Mouse (Mus musculus) stomach, postnatal 0 days (tissue): Measurements from ENCODE around the gene Nsl1. TPM values are rescaled to one million over a fixed set of nuclear protein-coding genes. Genes with fewer than 3 reads are reported as not detected.

Experiments
- ATAC-seq: fragments of 200-750 bp; cut with Nextera tagmentation; 2 replicates; pipeline ENCODE4 v1.8.0; 2017; ENCODE audit not compliant: low FRiP score, low TSS enrichment
- DNase-seq: peaks from one replicate; pipeline ENCODE4 v3.0.0-alpha.2; 2016; ENCODE audit warnings: low spot score
- H3K27ac ChIP-seq: fragments of 300-500 bp; sonication (generic); replicated peaks from 2 replicates; pipeline ENCODE4 v1.5.1; 2014; ENCODE audit warnings: mild to moderate bottlenecking, control low read depth
- H3K27me3 ChIP-seq: fragments of 300-500 bp; sonication (generic); 2 replicates; pipeline ENCODE4 v1.6.1; 2014; ENCODE audit warnings: low read length; ENCODE audit not compliant: control insufficient read depth, insufficient read depth
- H3K36me3 ChIP-seq: fragments of 300-500 bp; sonication (generic); 2 replicates; pipeline ENCODE4 v1.6.1; 2014; ENCODE audit warnings: low read length, mixed read lengths; ENCODE audit not compliant: control insufficient read depth, insufficient read depth
- H3K4me1 ChIP-seq: fragments of 300-500 bp; sonication (generic); replicated peaks from 2 replicates; pipeline ENCODE4 v1.6.1; 2014; ENCODE audit warnings: antibody characterized with exemption; ENCODE audit not compliant: control insufficient read depth, insufficient read depth
- H3K4me2 ChIP-seq: fragments of 300-500 bp; sonication (generic); replicated peaks from 2 replicates; pipeline ENCODE4 v1.6.1; 2014; ENCODE audit warnings: low read depth, mild to moderate bottlenecking, control low read depth, moderate library complexity
- H3K4me3 ChIP-seq: fragments of 300-500 bp; sonication (generic); 2 replicates; pipeline ENCODE4 v1.5.1; 2014; ENCODE audit warnings: low read depth, low read length, control low read depth
- H3K9ac ChIP-seq: fragments of 300-500 bp; sonication (generic); 2 replicates; pipeline ENCODE4 v1.6.1; 2014; ENCODE audit warnings: mild to moderate bottlenecking, low read length, control low read depth, mixed read lengths
- H3K9me3 ChIP-seq: fragments of 300-500 bp; sonication (generic); 2 replicates; pipeline ENCODE4 v1.6.1; 2016; ENCODE audit warnings: low read length; ENCODE audit not compliant: control insufficient read depth
- CTCF ChIP-seq: IDR thresholded peaks from 2 replicates; pipeline ENCODE4 v1.5.1; 2016; ENCODE audit warnings: antibody characterized with exemption, low read depth, mild to moderate bottlenecking, moderate library complexity
- EP300 ChIP-seq: optimal IDR thresholded peaks from 2 replicates; pipeline ENCODE3; 2016; ENCODE audit warnings: antibody characterized with exemption
- WGBS: fragments of 180-500 bp; shearing (Covaris S2); extraction: QIAGEN DNeasy Blood & Tissue Kit; methylation state at CpG from one replicate; pipeline ENCODE4 v1.1.7; 2014; 5-methylcytosine and 5-hydroxymethylcytosine counted together
- polyA plus RNA-seq: library from polyadenylated mRNA; unstranded; fragments of >200 nt; fragmentation: Nextera tagmentation; extraction: Ambion mirVana; gene quantifications from 2 replicates; pipeline ENCODE4 v1.2.1, GENCODE M21; 2015

Nsl1 gene
- polyA plus RNA-seq, 1 experiment from 2014 or later = 5.2 TPM

DNA sequence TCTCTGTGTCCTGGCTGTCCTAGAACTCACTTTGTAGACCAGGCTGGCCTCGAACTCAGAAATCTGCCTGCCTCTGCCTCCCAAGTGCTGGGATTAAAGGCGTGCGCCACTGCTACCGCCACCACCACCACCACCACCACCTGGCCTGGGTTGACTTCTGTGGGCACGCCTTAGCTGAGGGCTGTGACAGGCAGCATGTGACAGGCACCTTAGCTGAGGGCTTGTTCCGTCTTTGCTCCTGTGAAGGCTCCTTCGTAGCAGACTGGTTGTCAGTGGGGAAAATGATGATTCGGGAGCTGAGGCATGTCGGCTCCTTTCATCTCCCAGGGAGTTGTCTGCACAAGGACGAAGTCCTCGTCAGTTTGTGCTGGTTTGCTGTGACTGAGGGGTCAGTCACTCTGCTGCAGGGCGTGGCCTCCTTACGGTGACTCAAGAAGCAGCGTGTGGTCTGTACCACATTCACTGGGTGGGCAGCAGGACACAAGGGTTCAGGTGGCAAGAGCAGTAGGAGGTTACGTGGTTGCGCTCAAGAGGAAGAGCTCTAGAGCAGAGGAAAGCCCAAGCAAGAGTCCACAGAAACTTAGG lies 9.6 kb downstream of the Nsl1 start:
- H3K36me3 ChIP-seq = peaks cover 6% of the 10 kb centered on the region
- no peak overlapping the region for H3K4me2 ChIP-seq
- no peak for DNase-seq
- TF ChIP-seq CTCF (no peak), EP300 (no peak)
- ATAC-seq = peak; percentile 8; the same call in 1 of the 2 replicates
- peak overlapping the region; percentile 30; the same call in 1 of the 2 replicates for H3K27ac ChIP-seq
- H3K27me3 ChIP-seq = no peaks in the 10 kb centered on the region
- H3K4me3 ChIP-seq = no peak overlapping the region
- H3K9ac ChIP-seq = no peak overlapping the region
- 83% methylated on average over 16 of the region's 16 CpGs for WGBS
- no peaks in the 10 kb centered on the region for H3K9me3 ChIP-seq
- no peaks in the 10 kb centered on the region for H3K4me1 ChIP-seq

DNA sequence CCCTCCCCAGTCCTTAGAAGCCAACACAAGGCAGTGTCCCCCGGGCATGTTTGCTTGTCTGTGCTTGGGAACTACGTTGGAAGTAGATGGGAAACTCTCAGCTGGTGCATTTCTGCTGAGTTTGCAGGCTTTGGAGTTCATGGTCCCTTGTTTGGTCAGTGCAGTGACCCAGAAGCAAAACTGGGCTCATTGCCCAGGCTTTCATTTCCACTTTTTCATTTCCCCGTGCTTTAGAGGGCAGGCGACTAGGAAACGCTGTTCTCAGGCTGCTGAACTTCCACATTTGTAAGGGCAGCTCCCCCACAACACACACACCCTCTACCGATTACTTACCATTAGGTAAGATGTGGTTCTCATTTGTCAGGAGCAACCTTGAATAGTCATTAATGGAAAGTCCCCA lies 10.2 kb downstream of the Nsl1 start:
- Histone ChIP-seq H3K9me3 (no peaks in the 10 kb centered on the region), H3K9ac (no peak overlapping the region), H3K4me3 (no peak overlapping the region), H3K4me1 (no peaks in the 10 kb centered on the region), H3K27ac (peak overlapping the region; percentile 30; the same call in 1 of the 2 replicates), H3K36me3 (peaks cover 8% of the 10 kb centered on the region), H3K4me2 (no peak overlapping the region), H3K27me3 (no peaks in the 10 kb centered on the region)
- WGBS = 55% methylated on average over 6 of the region's 6 CpGs
- no peak for TF ChIP-seq EP300
- TF ChIP-seq CTCF = no peak
- ATAC-seq (peak; percentile 33; the same call in 1 of the 2 replicates), DNase-seq (no peak)

DNA sequence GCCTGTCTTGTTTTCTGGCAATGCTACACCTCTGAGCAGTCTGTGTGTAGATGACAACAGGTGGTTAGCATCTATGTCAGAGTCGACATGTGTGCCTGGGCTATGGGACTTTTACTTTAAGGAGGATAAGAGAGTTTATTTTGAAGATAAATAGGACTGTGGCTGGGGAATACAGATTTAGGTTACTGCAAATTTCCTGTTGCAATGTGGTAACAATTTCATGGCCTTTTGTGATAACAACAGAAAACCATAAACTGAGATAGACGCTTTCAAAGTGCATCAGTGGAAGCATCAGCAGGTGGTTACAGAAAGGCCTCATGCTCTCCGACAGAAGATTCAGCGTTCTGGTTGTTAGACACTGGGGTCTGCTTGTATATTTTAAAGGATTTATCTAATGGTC lies 10.7 kb downstream of the Nsl1 start:
- Histone ChIP-seq H3K27me3 (no peaks in the 10 kb centered on the region), H3K36me3 (peaks cover 8% of the 10 kb centered on the region), H3K4me2 (no peak overlapping the region), H3K9ac (no peak overlapping the region), H3K4me1 (no peaks in the 10 kb centered on the region), H3K9me3 (no peaks in the 10 kb centered on the region), H3K4me3 (no peak overlapping the region), H3K27ac (no peak overlapping the region)
- no peak for ATAC-seq
- 64% methylated on average over 4 of the region's 4 CpGs for WGBS
- no peak for TF ChIP-seq CTCF
- no peak for TF ChIP-seq EP300
- DNase-seq = no peak

DNA sequence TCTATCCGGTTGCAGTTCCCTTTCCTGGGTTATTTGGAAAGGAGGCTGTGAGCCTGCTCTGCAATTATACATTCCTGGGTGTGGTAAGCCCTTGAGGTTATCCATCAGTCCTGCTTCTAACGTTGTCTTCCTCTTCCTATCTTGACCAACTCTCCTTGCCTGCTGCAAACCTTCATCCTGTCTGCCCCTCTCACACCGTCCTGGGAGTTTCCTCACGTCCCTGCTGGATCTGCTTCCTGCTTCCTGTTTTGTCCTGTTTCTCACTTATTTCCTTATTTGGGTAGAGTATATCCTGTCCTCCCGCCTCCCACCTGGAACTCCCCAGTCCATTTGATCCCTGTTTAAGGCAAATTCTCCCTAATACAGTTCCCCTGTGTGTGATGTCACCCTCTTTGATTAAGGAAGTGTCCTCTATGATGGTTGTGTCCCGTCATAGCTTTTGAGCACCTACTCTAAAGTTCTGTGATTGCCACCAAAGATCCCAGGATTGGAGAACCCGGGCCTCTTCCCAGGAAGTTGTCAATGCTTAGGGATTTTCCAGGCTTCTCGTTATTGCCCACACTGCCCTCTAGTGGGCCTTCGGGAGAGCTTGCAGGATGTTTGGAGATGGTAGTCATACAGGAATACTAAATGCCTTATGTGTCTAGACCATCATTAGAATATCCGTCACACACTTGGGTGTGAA lies 12.5 kb downstream of the Nsl1 start:
- Histone ChIP-seq H3K4me2 (no peak overlapping the region), H3K27ac (0 out of 2 replicates have a peak overlapping the region, but pooled peaks have one; percentile 5), H3K36me3 (peaks cover 6% of the 10 kb centered on the region), H3K4me3 (no peak overlapping the region), H3K4me1 (no peaks in the 10 kb centered on the region), H3K27me3 (no peaks in the 10 kb centered on the region), H3K9me3 (no peaks in the 10 kb centered on the region), H3K9ac (no peak overlapping the region)
- DNase-seq (peak; percentile 57), ATAC-seq (peak; percentile 72)
- 41% methylated on average over 10 of the region's 10 CpGs for WGBS
- TF ChIP-seq EP300 = peak; percentile 62
- TF ChIP-seq CTCF = peak; percentile 92

DNA sequence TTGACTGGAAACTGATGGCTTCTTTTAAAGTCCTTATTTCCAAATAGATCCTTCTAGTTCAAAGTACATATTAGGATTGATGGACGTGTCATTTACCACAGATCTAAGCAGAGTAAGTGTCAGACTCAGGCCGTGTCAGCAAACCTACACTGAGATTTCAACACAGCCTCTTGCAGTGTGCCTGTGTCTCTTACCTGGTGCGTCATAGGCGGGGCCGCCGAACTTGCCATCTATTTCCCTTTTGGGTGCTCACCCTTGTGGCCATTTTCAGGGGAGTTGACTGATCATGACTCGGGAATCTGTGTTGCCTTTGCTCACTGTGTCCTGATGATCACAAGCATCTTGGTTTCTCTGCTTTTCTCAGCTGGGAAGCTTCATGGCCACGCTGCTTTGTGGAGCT lies 20.4 kb downstream of the Nsl1 start:
- 78% methylated on average over 8 of the region's 8 CpGs for WGBS
- Histone ChIP-seq H3K4me2 (no peak overlapping the region), H3K4me1 (no peaks in the 10 kb centered on the region), H3K4me3 (no peak overlapping the region), H3K27me3 (no peaks in the 10 kb centered on the region), H3K36me3 (peaks cover 3% of the 10 kb centered on the region; the same call in 1 of the 2 replicates), H3K9ac (no peak overlapping the region), H3K9me3 (no peaks in the 10 kb centered on the region), H3K27ac (no peak overlapping the region)
- ATAC-seq (no peak), DNase-seq (no peak)
- no peak for TF ChIP-seq EP300
- no peak for TF ChIP-seq CTCF

DNA sequence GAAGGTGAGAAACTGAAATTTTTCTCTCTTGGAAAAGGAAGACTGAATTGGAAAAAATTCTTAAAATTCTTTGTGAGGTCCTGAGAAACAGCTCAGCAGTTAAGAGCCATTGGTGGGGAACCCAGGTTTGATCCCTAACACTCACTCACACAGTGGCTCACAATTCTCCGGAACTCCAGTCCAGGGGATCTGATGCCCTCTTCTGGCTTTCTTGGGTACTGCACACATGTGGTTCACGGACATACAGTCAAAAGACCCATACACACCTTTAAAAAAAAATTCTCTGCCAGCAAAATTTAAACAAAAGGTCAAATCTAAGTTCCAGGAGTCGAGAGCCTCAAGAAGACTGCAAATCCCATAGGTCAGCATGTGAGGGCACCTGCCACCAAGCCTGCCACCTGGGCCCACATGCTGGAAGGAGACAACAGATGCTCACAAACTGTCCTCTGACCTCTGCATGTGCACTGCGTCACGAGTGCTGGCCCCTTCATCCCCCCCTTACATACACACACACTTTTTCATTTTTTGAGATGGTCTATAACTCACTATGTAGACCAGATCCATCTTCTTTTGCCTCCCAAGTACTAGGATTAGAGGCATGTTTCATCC lies 22.2 kb downstream of the Nsl1 start:
- DNase-seq (peak; percentile 56), ATAC-seq (no peak)
- H3K4me1 ChIP-seq = no peaks in the 10 kb centered on the region

More for the DNA sequence above, 22.2 kb downstream of the Nsl1 start:
- peak; percentile 77 for TF ChIP-seq CTCF
- no peak for TF ChIP-seq EP300
- Histone ChIP-seq H3K9ac (no peak overlapping the region), H3K4me2 (no peak overlapping the region), H3K27ac (no peak overlapping the region), H3K27me3 (no peaks in the 10 kb centered on the region), H3K36me3 (peaks cover 3% of the 10 kb centered on the region; the same call in 1 of the 2 replicates), H3K9me3 (no peaks in the 10 kb centered on the region), H3K4me3 (no peak overlapping the region)
- WGBS = 66% methylated on average over 5 of the region's 5 CpGs
